Mouse (Mus musculus) neural tube, embryonic 13.5 days (tissue): ENCODE data around the gene Dhx34. TPM values are rescaled to one million over a fixed set of nuclear protein-coding genes. Genes with fewer than 3 reads are reported as not detected.

Source experiments
- ATAC-seq: fragments of 200-750 bp; cut with Nextera tagmentation; 2 replicates; pipeline ENCODE4 v1.8.0; 2017; ENCODE audit warnings: low read depth, mild to moderate bottlenecking, moderate TSS enrichment, moderate library complexity
- H3K27ac ChIP-seq: fragments of 300-500 bp; sonication (generic); replicated peaks from 2 replicates; pipeline ENCODE4 v1.5.1; 2015; ENCODE audit warnings: moderate library complexity, mild to moderate bottlenecking, inconsistent platforms
- H3K27me3 ChIP-seq: fragments of 300-500 bp; sonication (generic); 2 replicates; pipeline ENCODE4 v1.6.1; 2015; ENCODE audit warnings: mild to moderate bottlenecking, inconsistent platforms
- H3K36me3 ChIP-seq: fragments of 300-500 bp; sonication (generic); 2 replicates; pipeline ENCODE4 v1.6.1; 2015; ENCODE audit warnings: mild to moderate bottlenecking, inconsistent platforms
- H3K4me1 ChIP-seq: fragments of 300-500 bp; sonication (generic); replicated peaks from 2 replicates; pipeline ENCODE4 v1.6.1; 2015; ENCODE audit warnings: inconsistent platforms
- H3K4me2 ChIP-seq: fragments of 300-500 bp; sonication (generic); 2 replicates; pipeline ENCODE4 v1.6.1; 2015; ENCODE audit warnings: inconsistent platforms, mild to moderate bottlenecking, moderate library complexity
- H3K4me3 ChIP-seq: fragments of 300-500 bp; sonication (generic); 2 replicates; pipeline ENCODE4 v1.5.1; 2015; ENCODE audit warnings: mild to moderate bottlenecking, inconsistent platforms
- H3K9ac ChIP-seq: fragments of 300-500 bp; sonication (generic); 2 replicates; pipeline ENCODE4 v1.6.1; 2015; ENCODE audit warnings: moderate library complexity, mild to moderate bottlenecking, inconsistent platforms
- H3K9me3 ChIP-seq: fragments of 300-500 bp; sonication (generic); 2 replicates; pipeline ENCODE4 v1.6.1; 2016; ENCODE audit warnings: inconsistent platforms
- WGBS: fragments of 180-500 bp; shearing (Covaris S2); methylation state at CpG from one replicate; pipeline ENCODE4 v1.1.7; 2015; 5-methylcytosine and 5-hydroxymethylcytosine counted together
- polyA plus RNA-seq: library from polyadenylated mRNA; unstranded; fragments of >200 nt; fragmentation: Nextera tagmentation; extraction: Ambion mirVana; gene quantifications from 2 replicates; pipeline ENCODE4 v1.2.1, GENCODE M21; 2015

Dhx34 gene
- polyA plus RNA-seq, 1 experiment from 2014 or later, result 11.3 TPM

DNA sequence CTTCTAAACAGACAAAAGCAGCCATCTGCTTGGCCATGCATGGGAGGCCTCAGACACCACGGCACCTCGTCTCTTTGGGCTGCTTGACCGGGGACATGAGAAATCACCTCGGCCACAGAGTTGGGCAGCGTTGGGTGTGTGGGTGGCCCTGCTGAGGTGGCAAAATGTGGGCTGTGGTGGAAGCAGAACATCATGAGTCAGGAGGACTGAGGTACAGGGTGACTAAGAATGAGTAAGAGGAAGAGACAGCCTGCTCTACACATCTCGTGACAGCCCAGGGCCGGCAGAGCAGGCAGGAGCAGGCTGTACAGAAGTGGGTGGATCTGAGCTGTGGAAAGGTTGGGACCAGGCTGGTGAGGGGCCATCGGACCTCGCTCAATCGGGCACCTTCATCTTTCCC lies 14.3 kb downstream of the Dhx34 start:
- Histone ChIP-seq H3K9me3 (no peaks in the 10 kb centered on the region), H3K27ac (no peak overlapping the region), H3K4me3 (no peak overlapping the region), H3K4me1 (no peaks in the 10 kb centered on the region), H3K9ac (no peak overlapping the region), H3K4me2 (no peak overlapping the region), H3K36me3 (peaks cover 93% of the 10 kb centered on the region), H3K27me3 (no peaks in the 10 kb centered on the region)
- ATAC-seq, result no peak
- 90% methylated on average over 10 of the region's 10 CpGs for WGBS

DNA sequence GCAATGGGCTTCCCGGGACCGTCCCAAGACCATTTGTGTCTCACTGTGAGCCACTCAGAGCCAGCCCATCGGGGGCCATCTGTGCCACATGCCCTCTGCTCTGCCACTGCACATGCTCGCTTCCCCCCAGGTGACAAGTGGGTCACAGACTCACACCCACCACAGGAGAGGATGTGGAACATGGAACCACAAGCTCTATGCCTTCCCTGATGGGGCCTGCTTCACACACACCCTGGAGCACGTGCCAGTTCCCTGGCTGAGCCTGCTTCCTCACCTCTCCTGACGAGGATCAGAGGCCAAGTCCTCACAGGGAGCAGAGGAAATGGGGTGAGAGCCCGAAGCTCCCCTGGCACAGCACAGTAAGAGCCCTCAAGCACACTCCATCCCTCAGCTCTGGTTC lies 14.8 kb downstream of the Dhx34 start:
- ATAC-seq, result no peak

DNA sequence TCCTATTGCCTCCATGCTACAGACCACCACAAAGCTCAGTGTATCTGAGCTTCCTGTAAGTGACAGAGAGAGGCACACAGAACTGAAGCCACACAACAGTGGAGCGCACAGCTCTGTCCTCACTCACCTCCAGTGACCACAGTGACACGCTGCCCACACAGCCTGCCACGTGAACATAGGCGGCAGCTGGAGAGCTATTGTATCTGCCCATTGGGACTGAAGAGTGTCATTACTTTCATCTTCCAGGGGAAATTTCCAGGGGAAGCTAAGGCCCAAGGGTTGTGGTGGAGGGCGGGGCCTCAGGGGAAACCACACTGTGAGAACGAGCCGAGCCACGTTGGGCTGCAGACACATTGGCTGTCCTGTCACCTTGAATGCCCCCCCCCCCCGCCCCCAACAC lies 17.0 kb downstream of the Dhx34 start:
- H3K36me3 ChIP-seq, result peaks cover 94% of the 10 kb centered on the region
- no peaks in the 10 kb centered on the region for H3K27me3 ChIP-seq
- 81% methylated on average over 9 of the region's 9 CpGs for WGBS
- H3K4me1 ChIP-seq, result no peaks in the 10 kb centered on the region
- no peak overlapping the region for H3K9ac ChIP-seq
- ATAC-seq, result no peak
- no peaks in the 10 kb centered on the region for H3K9me3 ChIP-seq
- H3K4me3 ChIP-seq, result no peak overlapping the region
- H3K4me2 ChIP-seq, result no peak overlapping the region
- H3K27ac ChIP-seq, result no peak overlapping the region

More for the DNA sequence above, 14.8 kb downstream of the Dhx34 start:
- H3K4me1 ChIP-seq, result no peaks in the 10 kb centered on the region
- no peak overlapping the region for H3K4me2 ChIP-seq
- no peaks in the 10 kb centered on the region for H3K27me3 ChIP-seq
- no peak overlapping the region for H3K9ac ChIP-seq
- WGBS, result 86% methylated on average over 7 of the region's 7 CpGs
- H3K9me3 ChIP-seq, result no peaks in the 10 kb centered on the region
- no peak overlapping the region for H3K4me3 ChIP-seq
- H3K36me3 ChIP-seq, result peaks cover 95% of the 10 kb centered on the region
- no peak overlapping the region for H3K27ac ChIP-seq

DNA sequence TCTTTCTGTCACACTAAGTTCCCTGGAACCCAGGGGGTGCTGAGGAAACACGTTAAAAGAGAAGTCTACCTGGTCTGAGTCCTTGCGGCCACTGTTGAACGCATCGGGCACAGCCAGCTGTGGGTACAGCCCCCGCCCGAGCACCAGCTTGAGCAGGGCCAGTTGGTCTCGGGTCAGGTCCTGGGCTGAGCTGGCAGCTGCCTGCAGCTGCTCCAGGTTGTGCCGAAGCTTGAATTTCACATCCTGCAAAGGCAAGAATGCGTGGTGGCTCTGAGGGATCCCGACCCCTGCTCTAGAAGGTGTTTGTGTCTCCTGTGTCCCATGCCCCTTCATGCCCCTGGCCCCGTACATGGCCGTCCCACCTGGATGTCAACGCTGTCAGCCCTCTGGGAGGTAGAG lies 18.3 kb downstream of the Dhx34 start:
- Histone ChIP-seq H3K4me3 (no peak overlapping the region), H3K9me3 (no peaks in the 10 kb centered on the region), H3K27ac (no peak overlapping the region), H3K27me3 (no peaks in the 10 kb centered on the region), H3K4me1 (no peaks in the 10 kb centered on the region), H3K4me2 (no peak overlapping the region), H3K9ac (no peak overlapping the region), H3K36me3 (peaks cover 94% of the 10 kb centered on the region)
- WGBS, result 91% methylated on average over 13 of the region's 13 CpGs
- ATAC-seq, result no peak

DNA sequence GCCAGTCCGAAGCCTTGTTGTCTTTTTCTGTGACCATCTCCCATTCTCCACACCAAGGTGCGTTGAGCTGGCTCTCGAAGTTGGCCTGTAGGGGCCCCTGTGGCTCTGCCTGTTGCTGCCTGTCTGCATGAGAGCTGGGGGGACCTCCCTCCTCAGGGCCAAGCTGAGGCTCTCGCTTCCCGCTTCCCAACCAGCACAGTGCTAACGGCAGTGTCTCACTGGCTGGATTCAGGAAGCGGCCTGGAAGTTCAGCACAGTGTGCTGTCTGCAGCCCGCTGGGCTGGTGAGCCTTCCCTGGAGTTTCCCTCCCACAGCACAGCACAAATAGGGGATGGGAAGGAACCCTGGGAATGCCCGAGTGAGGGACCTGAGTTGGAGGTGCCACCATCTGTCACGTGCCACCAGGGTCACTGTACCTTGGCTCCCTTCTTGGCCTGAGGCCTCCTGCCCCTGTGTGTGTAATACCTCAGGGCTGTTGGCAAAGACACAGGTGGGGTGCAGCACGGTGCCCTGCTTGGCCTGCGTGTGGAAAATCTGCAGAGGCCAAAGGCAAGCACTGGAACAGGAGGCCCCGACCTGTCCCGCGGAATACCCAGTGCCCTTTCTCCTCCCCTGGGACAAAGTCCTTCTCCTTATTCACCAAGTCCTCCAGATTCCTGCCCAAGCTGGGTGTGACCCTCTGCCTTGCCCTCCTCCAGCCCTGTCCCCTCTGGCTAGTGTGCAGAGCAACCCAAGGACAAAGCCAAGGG lies 18.9 kb downstream of the Dhx34 start:
- Histone ChIP-seq H3K27ac (no peak overlapping the region), H3K9ac (no peak overlapping the region), H3K27me3 (no peaks in the 10 kb centered on the region), H3K4me3 (no peak overlapping the region), H3K9me3 (no peaks in the 10 kb centered on the region), H3K36me3 (peaks cover 97% of the 10 kb centered on the region), H3K4me2 (no peak overlapping the region), H3K4me1 (no peaks in the 10 kb centered on the region)
- WGBS, result 85% methylated on average over 15 of the region's 15 CpGs
- ATAC-seq, result no peak

DNA sequence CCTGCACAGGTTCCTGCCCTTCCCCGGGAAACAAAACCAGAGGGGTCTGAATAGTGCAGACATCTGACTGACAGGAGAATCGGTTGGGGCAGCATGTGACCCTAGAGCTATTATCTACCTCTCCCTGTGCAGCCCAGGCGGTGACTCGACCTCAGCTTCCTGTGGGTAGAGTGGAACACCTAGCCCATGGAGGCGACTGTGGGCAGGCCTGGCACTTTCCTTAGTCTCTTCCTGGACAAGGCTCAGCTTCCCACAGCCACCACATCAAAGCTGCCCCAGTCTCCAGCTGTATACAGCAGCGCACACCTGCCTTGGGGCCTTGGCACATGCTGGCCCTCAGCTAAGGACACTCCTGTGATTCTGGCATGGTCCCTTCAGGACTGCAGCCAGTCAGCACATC lies 20.7 kb downstream of the Dhx34 start:
- no peak for ATAC-seq

DNA sequence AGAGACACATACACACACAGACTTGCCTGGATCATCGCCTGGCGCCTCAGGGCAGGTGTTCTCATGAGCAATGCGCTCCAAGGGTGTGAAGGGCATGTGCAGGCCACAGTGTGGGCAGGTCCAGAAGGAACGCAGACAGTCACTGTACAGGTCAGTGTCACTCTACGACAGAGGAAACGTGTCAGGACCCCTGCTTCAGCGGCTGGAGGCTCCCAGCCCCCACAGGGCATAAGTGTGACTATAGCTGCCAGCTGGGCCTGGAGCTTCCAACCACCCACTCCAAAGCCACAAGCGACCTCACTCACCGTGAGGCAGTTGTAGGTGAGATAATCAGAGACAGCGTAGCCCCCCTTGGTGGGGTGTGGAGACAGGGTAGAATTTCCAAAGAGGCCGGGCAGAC lies 23.3 kb downstream of the Dhx34 start:
- no peak for ATAC-seq
- no peak overlapping the region for H3K27ac ChIP-seq
- H3K9ac ChIP-seq, result no peak overlapping the region
- no peak overlapping the region for H3K4me3 ChIP-seq
- H3K27me3 ChIP-seq, result no peaks in the 10 kb centered on the region
- 0 out of 2 replicates have a peak, but pooled peaks cover 4% of the 10 kb centered on the region for H3K4me1 ChIP-seq
- no peaks in the 10 kb centered on the region for H3K9me3 ChIP-seq
- no peak overlapping the region for H3K4me2 ChIP-seq
- H3K36me3 ChIP-seq, result peaks cover 81% of the 10 kb centered on the region
- 93% methylated on average over 11 of the region's 11 CpGs for WGBS

More for the DNA sequence above, 20.7 kb downstream of the Dhx34 start:
- Histone ChIP-seq H3K27me3 (no peaks in the 10 kb centered on the region), H3K4me3 (no peak overlapping the region), H3K9ac (no peak overlapping the region), H3K4me2 (no peak overlapping the region), H3K36me3 (peaks cover 97% of the 10 kb centered on the region), H3K9me3 (no peaks in the 10 kb centered on the region), H3K27ac (no peak overlapping the region), H3K4me1 (0 out of 2 replicates have a peak, but pooled peaks cover 4% of the 10 kb centered on the region)
- WGBS, result 85% methylated on average over 6 of the region's 6 CpGs

DNA sequence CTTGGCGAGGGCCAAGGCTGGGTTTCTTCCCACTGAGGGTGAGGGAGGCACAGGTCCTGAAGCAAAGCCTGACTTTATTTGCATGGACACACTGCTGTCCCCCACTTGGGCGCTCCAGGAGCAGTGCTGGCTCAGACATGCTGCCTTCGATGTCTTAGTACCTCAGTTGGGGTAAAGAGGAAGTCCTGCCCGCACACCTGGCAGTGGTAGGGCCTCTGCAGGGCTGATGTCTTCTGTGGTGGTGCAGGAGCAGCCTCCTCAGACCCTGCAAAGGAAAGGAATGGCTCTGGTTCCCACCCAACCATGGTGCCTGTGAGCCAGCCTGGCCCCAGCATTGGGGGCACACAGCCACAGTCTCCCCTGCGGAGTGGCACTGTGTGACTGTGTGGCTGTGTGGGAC lies 24.7 kb downstream of the Dhx34 start:
- H3K4me2 ChIP-seq, result no peak overlapping the region
- no peak for ATAC-seq
- H3K4me3 ChIP-seq, result no peak overlapping the region
- H3K9me3 ChIP-seq, result no peaks in the 10 kb centered on the region
- H3K27ac ChIP-seq, result no peak overlapping the region
- no peak overlapping the region for H3K9ac ChIP-seq
- peaks cover 67% of the 10 kb centered on the region for H3K36me3 ChIP-seq
- peaks cover 6% of the 10 kb centered on the region; the same call in 1 of the 2 replicates for H3K4me1 ChIP-seq
- no peaks in the 10 kb centered on the region for H3K27me3 ChIP-seq
- 76% methylated on average over 5 of the region's 5 CpGs for WGBS

DNA sequence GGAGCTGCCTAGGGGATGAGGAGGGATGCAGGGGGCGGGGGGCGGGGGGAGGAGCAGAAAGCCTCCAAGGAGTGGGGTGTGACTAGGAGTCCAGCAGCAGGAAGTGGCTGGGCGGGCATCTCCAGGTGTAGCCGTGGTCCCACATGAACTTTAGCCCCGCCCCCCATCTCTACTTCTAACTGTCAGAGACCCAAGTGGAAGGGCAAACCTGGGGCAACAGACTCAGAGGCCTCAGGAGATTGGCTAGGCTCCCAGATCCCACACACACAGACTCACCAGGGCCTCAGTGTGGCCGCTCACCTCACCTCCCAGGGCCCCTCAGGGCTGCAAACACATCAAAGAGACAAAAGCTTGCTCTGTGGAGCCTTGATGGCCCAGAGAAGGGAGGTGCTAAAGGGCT lies 25.2 kb downstream of the Dhx34 start:
- ATAC-seq, result no peak
- Histone ChIP-seq H3K36me3 (peaks cover 61% of the 10 kb centered on the region), H3K4me1 (peaks cover 8% of the 10 kb centered on the region; the same call in 1 of the 2 replicates), H3K4me2 (no peak overlapping the region), H3K4me3 (no peak overlapping the region), H3K27me3 (no peaks in the 10 kb centered on the region), H3K9ac (no peak overlapping the region), H3K9me3 (no peaks in the 10 kb centered on the region), H3K27ac (no peak overlapping the region)
- 63% methylated on average over 6 of the region's 6 CpGs for WGBS

DNA sequence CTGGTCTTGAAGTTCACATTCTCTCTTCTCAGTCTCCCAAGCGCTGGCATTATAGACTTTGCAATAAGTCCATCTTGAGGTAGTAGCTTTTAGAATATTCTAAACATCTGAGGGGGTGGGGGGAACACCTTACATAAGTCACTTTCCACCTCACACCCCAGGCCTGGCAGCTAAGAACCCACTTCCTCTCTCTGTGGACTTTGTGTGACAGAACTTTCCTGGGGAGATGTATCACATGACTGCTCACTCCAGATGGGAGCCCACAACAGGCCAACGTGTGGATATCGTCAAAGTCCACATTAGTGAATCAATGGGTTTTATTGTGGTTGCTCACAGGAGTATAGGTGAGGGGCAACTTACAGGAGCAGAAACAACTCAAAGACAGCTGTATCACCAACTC lies 28.1 kb downstream of the Dhx34 start:
- WGBS, result 68% methylated on average over 3 of the region's 3 CpGs
- no peak for ATAC-seq
- peaks cover 8% of the 10 kb centered on the region; the same call in 1 of the 2 replicates for H3K4me1 ChIP-seq

DNA sequence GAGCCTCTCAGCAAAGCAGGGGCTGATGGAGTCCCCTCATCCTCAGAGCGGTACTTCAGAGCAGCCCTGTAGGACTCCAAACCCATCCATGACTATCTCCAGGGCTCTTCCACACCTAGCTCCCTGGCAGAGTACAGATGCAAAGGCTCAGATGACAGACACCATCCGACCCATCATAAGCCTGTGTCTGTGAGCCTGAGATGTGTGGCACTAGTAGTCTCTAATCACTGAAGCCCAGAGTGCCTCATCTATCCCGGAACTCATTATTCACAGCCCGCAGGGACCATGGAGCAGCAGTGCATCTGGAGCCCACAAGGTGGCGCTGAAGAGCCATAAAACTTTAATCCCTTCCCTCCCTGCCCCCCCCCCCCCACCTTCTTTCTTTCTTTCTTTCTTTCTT lies 29.5 kb downstream of the Dhx34 start:
- Histone ChIP-seq H3K27ac (no peak overlapping the region), H3K36me3 (peaks cover 19% of the 10 kb centered on the region), H3K27me3 (no peaks in the 10 kb centered on the region), H3K4me3 (no peak overlapping the region), H3K9ac (no peak overlapping the region), H3K9me3 (no peaks in the 10 kb centered on the region), H3K4me2 (no peak overlapping the region), H3K4me1 (peaks cover 7% of the 10 kb centered on the region; the same call in 1 of the 2 replicates)
- ATAC-seq, result peak; percentile 46; the same call in 1 of the 2 replicates
- 18% methylated on average over 5 of the region's 5 CpGs for WGBS

More for the DNA sequence above, 28.1 kb downstream of the Dhx34 start:
- H3K27me3 ChIP-seq, result no peaks in the 10 kb centered on the region
- no peak overlapping the region for H3K4me3 ChIP-seq
- H3K4me2 ChIP-seq, result no peak overlapping the region
- H3K9me3 ChIP-seq, result no peaks in the 10 kb centered on the region
- no peak overlapping the region for H3K27ac ChIP-seq
- peaks cover 33% of the 10 kb centered on the region for H3K36me3 ChIP-seq
- H3K9ac ChIP-seq, result no peak overlapping the region

DNA sequence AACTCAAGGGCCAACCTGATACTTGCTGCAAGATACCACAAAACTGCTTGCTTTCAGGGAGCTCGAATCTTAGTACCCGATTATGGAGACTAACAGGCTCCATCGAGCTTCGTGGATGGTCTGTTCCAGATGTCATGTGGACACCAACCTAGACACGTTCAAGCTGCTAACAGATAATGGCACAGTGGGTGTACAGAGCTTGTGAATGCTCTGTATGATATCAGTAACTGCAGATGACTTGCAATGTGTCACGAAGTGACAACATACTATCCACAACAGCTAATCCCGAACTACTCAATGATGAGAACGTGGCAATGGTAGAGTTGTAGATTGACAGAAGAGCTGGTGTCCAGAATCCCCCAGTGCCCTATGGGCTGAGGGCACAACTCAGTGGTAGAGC lies 34.3 kb downstream of the Dhx34 start:
- 84% methylated on average over 8 of the region's 8 CpGs for WGBS
- H3K9ac ChIP-seq, result no peak overlapping the region
- H3K27me3 ChIP-seq, result no peaks in the 10 kb centered on the region

DNA sequence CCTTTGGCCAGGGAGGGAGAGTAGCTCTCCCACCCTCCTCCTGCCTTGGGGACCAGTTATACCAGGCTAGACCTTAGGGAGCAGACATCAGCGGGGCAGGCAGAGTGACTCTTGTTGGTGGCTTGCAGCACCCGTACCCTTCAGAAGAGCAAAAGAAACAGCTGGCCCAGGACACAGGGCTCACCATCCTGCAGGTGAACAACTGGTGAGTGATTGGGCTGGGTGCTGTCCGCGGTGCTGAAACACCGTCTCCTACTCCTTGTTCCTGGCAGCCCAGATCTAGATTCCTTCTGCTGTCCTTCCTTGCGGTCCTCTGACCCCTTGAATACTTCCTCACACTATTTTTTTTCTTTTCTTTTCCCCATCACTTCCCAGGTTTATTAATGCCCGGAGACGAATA lies 38.2 kb downstream of the Dhx34 start:
- Histone ChIP-seq H3K4me1 (no peaks in the 10 kb centered on the region), H3K9ac (no peak overlapping the region), H3K27ac (no peak overlapping the region), H3K36me3 (peaks cover 73% of the 10 kb centered on the region), H3K4me3 (no peak overlapping the region), H3K27me3 (no peaks in the 10 kb centered on the region), H3K4me2 (no peak overlapping the region), H3K9me3 (no peaks in the 10 kb centered on the region)
- ATAC-seq, result no peak
- WGBS, result 34% methylated on average over 8 of the region's 8 CpGs

More for the DNA sequence above, 34.3 kb downstream of the Dhx34 start:
- peaks cover 4% of the 10 kb centered on the region; the same call in 1 of the 2 replicates for H3K4me1 ChIP-seq
- H3K4me2 ChIP-seq, result no peak overlapping the region
- H3K36me3 ChIP-seq, result peaks cover 40% of the 10 kb centered on the region
- H3K4me3 ChIP-seq, result no peak overlapping the region
- ATAC-seq, result no peak
- no peak overlapping the region for H3K27ac ChIP-seq
- H3K9me3 ChIP-seq, result no peaks in the 10 kb centered on the region
